Mouse (Mus musculus): ENCODE results near the gene Rorb.

DNA sequence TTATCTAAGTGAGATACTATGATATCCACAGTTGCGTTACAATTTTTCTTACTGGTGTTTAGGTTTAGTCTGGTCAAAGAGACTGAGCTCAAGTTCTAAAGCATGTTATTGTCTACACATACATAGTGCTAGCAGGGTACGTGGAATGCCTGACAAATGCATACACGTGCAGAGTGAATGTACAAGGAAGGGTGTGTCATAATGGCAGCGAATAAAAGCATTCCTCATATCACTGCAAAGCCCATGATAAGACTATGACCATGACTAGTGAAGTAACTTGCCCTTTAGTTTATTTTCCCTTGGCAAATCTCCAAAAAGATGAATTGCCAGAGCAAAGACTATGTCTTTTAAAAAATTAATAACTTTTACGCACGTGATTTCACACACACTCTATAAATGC is 13.8 kb downstream of the Rorb start:
- TF ChIP-seq CTCF (IDR thresholded peaks at IDR 0.05; ENCODE audit: control insufficient read depth, insufficient read depth, insufficient replicate concordance, low read depth, low read length) (no peak), POLR2A (IDR thresholded peaks at IDR 0.05; ENCODE audit: control insufficient read depth, low read depth, low read length) (no peak)
